ENCODE assay signal across 13 mouse cellular contexts in genomic region chr3:40491742-40492141, GRCm38 (mm10). TPM values are rescaled to one million over a fixed set of nuclear protein-coding genes. Genes with fewer than 3 reads are reported as not detected.
DNase-seq lines count a peak whose midpoint lies in the region; ATAC-seq and TF ChIP-seq lines count a peak whose summit lies in the region.
"Had no signal": no experiment of that assay in that cellular context is flagged by ENCODE, and none has a peak within 500 bp of the region (broad histone marks: within the 10 kb centered on the region; RNA-seq: fewer than 3 reads in every experiment).

No protein-coding gene starts in this region.

- peak; percentile 43; the same call in 1 of the 2 replicates for TF ChIP-seq CTCF in lung, embryonic 14.5 days (IDR thresholded peaks at IDR 0.05; ENCODE audit: low read depth)

- DNase-seq in heart, adult 11 months, result peak; percentile 23
- no peak for DNase-seq in heart, postnatal 10 days
- DNase-seq in lung, embryonic 14.5 days, result no peak
- DNase-seq in lung, postnatal 25 days (ENCODE audit: low spot score), result no peak
- DNase-seq in ES-CJ7 (ENCODE audit: low read depth, low spot score), result peak; percentile 68
- DNase-seq in induced T-regulatory cell, adult 2 months (ENCODE audit: low read depth), result peak; percentile 16
- DNase-seq in cerebellum, postnatal 36 days, result no peak
- no peak for DNase-seq in cerebellum, adult 8-10 months
- DNase-seq: gastrocnemius, postnatal 14 days; heart, postnatal 14 days; kidney, adult 18-20 months had no signal

- H3K4me1 ChIP-seq in lung, embryonic 14.5 days (ENCODE audit: insufficient read depth), result no peaks in the 10 kb centered on the region
- H3K4me1 ChIP-seq: forebrain, embryonic 10.5 days had no signal

- H3K9ac ChIP-seq in lung, embryonic 14.5 days, result no peak overlapping the region

- H3K9me3 ChIP-seq in lung, embryonic 14.5 days (ENCODE audit: low read depth, low read length), result no peaks in the 10 kb centered on the region

- no peak overlapping the region for H3K4me3 ChIP-seq in lung, embryonic 14.5 days (ENCODE audit: low read depth, low read length)
- H3K4me3 ChIP-seq: forebrain, embryonic 10.5 days had no signal

- no peaks in the 10 kb centered on the region for H3K27me3 ChIP-seq in lung, embryonic 14.5 days (ENCODE audit: insufficient read depth, low read length)

- 91% methylated on average over 3 of the region's 3 CpGs for WGBS in lung, embryonic 14.5 days

- intact Hi-C loops in heart, postnatal 10 days (cut with DNase I), result no loop called here

- no peak overlapping the region for H3K27ac ChIP-seq in lung, embryonic 14.5 days (ENCODE audit: low read depth)
- H3K27ac ChIP-seq: forebrain, embryonic 10.5 days; macrophage had no signal

- ATAC-seq in lung, embryonic 14.5 days (ENCODE audit: insufficient read depth), result no peak

- H3K4me2 ChIP-seq in lung, embryonic 14.5 days, result no peak overlapping the region

- no peaks in the 10 kb centered on the region for H3K36me3 ChIP-seq in lung, embryonic 14.5 days (ENCODE audit: insufficient read depth)
- H3K36me3 ChIP-seq: forebrain, embryonic 10.5 days had no signal

RNA-seq across cellular contexts. Expression of gene Intu, which starts 39.3 kb away (rescaled TPM):
- 10 to 100 TPM in 1 of 2 experiments, 1 to 10 TPM in 1; 7.0 to 10.1 TPM for total RNA-seq in heart, postnatal 10 days (2021)
- 3.7 and 4.1 TPM in 2 replicates for polyA plus RNA-seq in lung, embryonic 14.5 days (2014; fragmentation: Nextera tagmentation; extraction: Ambion mirVana)

Comparison
In these comparisons a context has a peak if more than half of its experiments do, and no peak if none do; other contexts are left out.
1. DNase-seq: peak in heart, adult 11 months (single experiment), ES-CJ7 (single experiment) and induced T-regulatory cell, adult 2 months (single experiment); none in heart, postnatal 10 days (0 of 2), lung, embryonic 14.5 days (single experiment), lung, postnatal 25 days (single experiment), cerebellum, postnatal 36 days (0 of 2) and cerebellum, adult 8-10 months (single experiment).